Mouse (Mus musculus) kidney, adult 2 months (tissue): ENCODE results near the gene Tango6. TPM values are rescaled to one million over a fixed set of nuclear protein-coding genes. Genes with fewer than 3 reads are reported as not detected.
A peak's percentile ranks its signal among the peaks of the same experiment; 100 is the strongest.

ENCODE experiments used
- DNase-seq: peaks from one replicate; pipeline ENCODE4 v3.0.0; 2021
- H3K27ac ChIP-seq: fragments of 200-500 bp; 2 replicates; pipeline ENCODE4 v1.5.1; 2012; ENCODE audit warnings: low read depth, low read length, control low read depth, inconsistent platforms; ENCODE audit not compliant: insufficient read depth
- H3K27me3 ChIP-seq: fragments of 200-500 bp; replicated peaks from 2 replicates; pipeline ENCODE4 v1.6.1; 2012; ENCODE audit warnings: mild to moderate bottlenecking, moderate library complexity, low read length, inconsistent platforms; ENCODE audit not compliant: control insufficient read depth, insufficient read depth
- H3K36me3 ChIP-seq: fragments of 200-500 bp; 2 replicates; pipeline ENCODE4 v1.6.1; 2012; ENCODE audit warnings: mild to moderate bottlenecking, moderate library complexity, low read length, inconsistent platforms; ENCODE audit not compliant: control insufficient read depth, insufficient read depth
- H3K4me1 ChIP-seq: fragments of 200-500 bp; 2 replicates; pipeline ENCODE4 v1.6.1; 2011; ENCODE audit warnings: low read length; ENCODE audit not compliant: control insufficient read depth, insufficient read depth
- H3K4me3 ChIP-seq: fragments of 200-500 bp; 2 replicates; pipeline ENCODE4 v1.5.1; 2011; ENCODE audit warnings: mild to moderate bottlenecking, low read depth, low read length, control low read depth; ENCODE audit not compliant: insufficient read depth
- CTCF ChIP-seq: fragments of 200-500 bp; conservative IDR thresholded peaks from 2 replicates; pipeline ENCODE4 v1.5.1; 2011; ENCODE audit warnings: low read depth, mild to moderate bottlenecking, control low read depth, low read length, moderate library complexity, mixed read lengths; ENCODE audit not compliant: insufficient read depth, insufficient read length
- POLR2A ChIP-seq: fragments of 200-500 bp; IDR thresholded peaks from one replicate; pipeline ENCODE4 v1.6.1; 2011; ENCODE audit warnings: low read depth, low read length, control low read depth
- WGBS: fragments of 180-500 bp; shearing (Covaris S2); methylation state at CpG from one replicate; pipeline ENCODE4 v1.1.7; 2018; 5-methylcytosine and 5-hydroxymethylcytosine counted together
- polyA plus RNA-seq: library from polyadenylated mRNA; depleted of rRNA; stranded (reverse); fragments of >200 nt; gene quantifications from 2 replicates; pipeline ENCODE4 v1.2.3, GENCODE M21; 2012

Tango6 gene
- polyA plus RNA-seq, 1 experiment: 6.1 TPM

DNA sequence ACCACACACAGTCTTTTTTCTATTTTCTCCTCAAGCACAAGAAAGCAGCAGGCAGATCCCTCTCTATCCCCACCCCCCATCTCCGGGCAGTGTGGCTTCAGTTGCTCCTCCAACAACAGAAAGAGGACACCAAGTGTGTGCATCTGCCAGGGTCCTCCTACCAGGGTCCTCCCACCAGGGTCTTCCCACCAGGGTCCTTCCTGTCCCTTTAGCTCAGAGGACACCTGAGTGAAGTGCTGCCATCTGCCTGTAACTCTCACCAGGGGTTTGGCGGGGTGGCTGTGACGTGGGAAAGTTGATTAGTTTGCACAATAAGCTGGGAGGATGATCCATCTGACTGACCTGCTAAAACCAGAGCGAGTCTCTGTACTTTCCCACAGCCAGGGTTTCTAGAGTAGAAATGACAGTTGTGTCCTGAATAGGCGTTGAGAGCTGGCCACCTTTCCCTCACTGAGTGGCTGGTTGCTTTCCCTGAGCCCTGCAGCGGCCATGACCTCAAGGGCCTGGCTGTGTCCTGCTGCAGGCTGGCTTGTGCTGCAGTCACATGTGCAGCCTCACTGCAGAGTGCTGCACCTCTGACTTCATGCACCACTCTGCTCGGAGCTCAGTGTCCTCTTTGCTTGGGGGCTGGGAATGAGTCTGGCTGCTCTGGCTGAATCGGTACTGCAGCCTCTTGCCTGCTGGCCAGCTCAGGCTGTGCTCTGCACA is 171.8 kb downstream of the Tango6 start:
- no peak overlapping the region for H3K4me3 ChIP-seq
- H3K27ac ChIP-seq: 0 out of 2 replicates have a peak overlapping the region, but pooled peaks have one; percentile 16
- no peaks in the 10 kb centered on the region for H3K36me3 ChIP-seq
- 0 out of 2 replicates have a peak, but pooled peaks cover 4% of the 10 kb centered on the region for H3K4me1 ChIP-seq
- TF ChIP-seq CTCF (peak; percentile 23; the same call in 1 of the 2 replicates), POLR2A (no peak)
- peak; percentile 35 for DNase-seq
- WGBS: 47% methylated on average over 8 of the region's 8 CpGs
- no peaks in the 10 kb centered on the region for H3K27me3 ChIP-seq

DNA sequence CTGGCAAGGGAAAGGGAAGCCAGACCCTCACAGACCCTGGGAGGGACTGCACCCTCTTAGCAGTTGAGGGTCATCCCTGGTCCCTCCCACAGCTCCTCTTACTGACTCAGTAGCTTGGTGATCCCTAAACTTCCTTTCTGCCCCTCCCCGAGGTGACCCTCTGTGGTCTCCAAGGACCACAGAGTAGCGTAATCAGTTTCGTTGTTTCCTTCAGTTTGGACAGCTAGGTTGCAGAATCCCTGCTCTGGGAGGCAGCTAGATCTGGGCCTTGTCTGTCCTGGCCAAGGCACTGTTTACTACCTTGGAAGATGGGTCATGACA is 172.3 kb downstream of the Tango6 start:
- TF ChIP-seq POLR2A: no peak
- TF ChIP-seq CTCF: no peak
- H3K27me3 ChIP-seq: no peaks in the 10 kb centered on the region
- H3K4me1 ChIP-seq: 0 out of 2 replicates have a peak, but pooled peaks cover 4% of the 10 kb centered on the region
- no peak for DNase-seq
- peak overlapping the region; percentile 16; the same call in 1 of the 2 replicates for H3K27ac ChIP-seq
- H3K4me3 ChIP-seq: no peak overlapping the region
- 80% methylated on average over 3 of the region's 3 CpGs for WGBS
- H3K36me3 ChIP-seq: no peaks in the 10 kb centered on the region

GRCm38 (mm10) chr8:106862845-106863244 is 180.0 kb downstream of the Tango6 start:
- H3K27ac ChIP-seq: no peak overlapping the region
- H3K4me1 ChIP-seq: no peaks in the 10 kb centered on the region
- no peak overlapping the region for H3K4me3 ChIP-seq
- no peak for DNase-seq
- 93% methylated on average over 10 of the region's 10 CpGs for WGBS
- H3K27me3 ChIP-seq: no peaks in the 10 kb centered on the region
- no peaks in the 10 kb centered on the region for H3K36me3 ChIP-seq
- no peak for TF ChIP-seq CTCF
- TF ChIP-seq POLR2A: no peak

- WGBS: 88% methylated on average over 9 of the region's 9 CpGs
- Histone ChIP-seq H3K27ac (no peak overlapping the region), H3K4me1 (no peaks in the 10 kb centered on the region), H3K27me3 (no peaks in the 10 kb centered on the region), H3K36me3 (no peaks in the 10 kb centered on the region), H3K4me3 (no peak overlapping the region)
- no peak for TF ChIP-seq POLR2A
- no peak for TF ChIP-seq CTCF
- no peak for DNase-seq
Measured at GRCm38 (mm10) chr8:106865354-106865753, 182.5 kb downstream of the Tango6 start.

GRCm38 (mm10) chr8:106870051-106870450 is 187.2 kb downstream of the Tango6 start, which contains the start of gene Has3:
Gene Has3, plus strand, starts transcription at chr8:106870242.
- Histone ChIP-seq H3K27me3 (no peaks in the 10 kb centered on the region), H3K36me3 (no peaks in the 10 kb centered on the region), H3K4me3 (peak within 1 kb of the TSS; percentile 53), H3K27ac (no peak within 1 kb of the TSS), H3K4me1 (peaks cover 7% of the 10 kb centered on the region)
- 12% methylated on average over 18 of the region's 18 CpGs for WGBS
- DNase-seq: peak; percentile 31
- TF ChIP-seq POLR2A (no peak), CTCF (no peak)

DNA sequence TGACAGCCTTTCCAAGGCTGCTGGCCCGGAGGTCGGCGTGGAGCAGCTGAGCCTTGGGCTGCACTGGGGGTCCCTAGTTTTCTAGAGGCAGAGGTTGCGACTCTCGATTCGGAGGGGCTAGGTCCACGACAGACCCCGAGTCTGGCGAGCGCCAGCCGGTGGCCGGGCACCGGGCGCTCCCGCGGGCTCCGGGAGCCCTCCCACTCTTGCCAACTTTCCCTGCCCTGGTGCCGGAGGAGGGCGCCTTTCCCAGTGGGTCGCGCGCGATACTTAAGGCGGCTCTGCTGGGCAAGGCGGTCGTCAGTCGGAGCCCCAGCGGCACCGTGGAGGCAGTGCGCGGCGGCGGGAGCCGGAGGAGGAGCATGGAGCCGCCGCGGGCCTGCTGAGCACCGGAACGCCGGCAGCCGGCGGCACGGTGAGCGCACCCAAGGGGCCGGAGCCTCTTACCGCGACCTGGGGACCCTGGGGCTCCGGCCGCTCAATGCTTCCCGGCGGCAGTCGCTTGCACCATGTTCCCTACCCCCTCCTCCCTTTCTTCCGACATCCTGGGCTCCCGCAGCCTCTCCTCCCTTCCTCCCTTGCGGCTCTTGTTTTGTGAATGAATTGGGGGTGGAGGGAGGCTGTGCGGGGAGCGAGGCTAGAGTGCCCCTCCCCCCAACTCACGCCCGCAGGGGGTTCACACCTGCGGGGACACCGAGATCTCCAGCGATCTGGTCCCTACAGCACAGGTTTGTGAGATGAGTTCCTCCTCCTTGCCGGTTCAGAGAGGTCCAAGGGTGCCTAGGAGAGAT is 187.9 kb downstream of the Tango6 start:
- TF ChIP-seq CTCF (peak; percentile 17; the same call in 1 of the 2 replicates), POLR2A (no peak)
- no peak overlapping the region for H3K27ac ChIP-seq
- WGBS: under 1% methylated on average over 63 of the region's 63 CpGs

More for the DNA sequence above, 187.9 kb downstream of the Tango6 start:
- peaks cover 7% of the 10 kb centered on the region for H3K4me1 ChIP-seq
- H3K36me3 ChIP-seq: no peaks in the 10 kb centered on the region
- H3K27me3 ChIP-seq: no peaks in the 10 kb centered on the region
- DNase-seq: peak; percentile 71
- H3K4me3 ChIP-seq: peak overlapping the region; percentile 53
